Mouse (Mus musculus): Measurements from ENCODE around the gene Syngr1. TPM values are rescaled to one million over a fixed set of nuclear protein-coding genes. Genes with fewer than 3 reads are reported as not detected.

Gene Syngr1
- polyA plus RNA-seq, 1 experiment from 2014 or later: 15.8 TPM

GRCm38 (mm10) chr15:80159286-80159901 is 68.3 kb downstream of the Syngr1 start:
- H3K36me3 ChIP-seq: peaks cover 77% of the 10 kb centered on the region
- H3K9me3 ChIP-seq: no peaks in the 10 kb centered on the region
- 60% methylated on average over 8 of the region's 8 CpGs for whole genome bisulfite sequencing
- H3K4me3 ChIP-seq: no peak overlapping the region
- H3K9ac ChIP-seq: no peak overlapping the region
- ATAC-seq (ENCODE audit: low FRiP score, low read depth): no peak
- no peak overlapping the region for H3K27ac ChIP-seq
- no peak overlapping the region for H3K4me2 ChIP-seq (replicated peaks)
- peaks cover 6% of the 10 kb centered on the region; the same call in 1 of the 2 replicates for H3K4me1 ChIP-seq
- no peaks in the 10 kb centered on the region for H3K27me3 ChIP-seq (replicated peaks)

- Histone ChIP-seq H3K36me3 (peaks cover 69% of the 10 kb centered on the region), H3K9me3 (no peaks in the 10 kb centered on the region), H3K4me2 (replicated peaks) (no peak overlapping the region), H3K4me1 (peaks cover 6% of the 10 kb centered on the region; the same call in 1 of the 2 replicates), H3K27me3 (replicated peaks) (no peaks in the 10 kb centered on the region), H3K4me3 (no peak overlapping the region), H3K27ac (no peak overlapping the region), H3K9ac (no peak overlapping the region)
- WGBS: 89% methylated on average over 13 of the region's 13 CpGs
- ATAC-seq (ENCODE audit: low FRiP score, low read depth): no peak
These were observed 69.1 kb downstream of the Syngr1 start for GRCm38 (mm10) chr15:80160223-80160622.

DNA sequence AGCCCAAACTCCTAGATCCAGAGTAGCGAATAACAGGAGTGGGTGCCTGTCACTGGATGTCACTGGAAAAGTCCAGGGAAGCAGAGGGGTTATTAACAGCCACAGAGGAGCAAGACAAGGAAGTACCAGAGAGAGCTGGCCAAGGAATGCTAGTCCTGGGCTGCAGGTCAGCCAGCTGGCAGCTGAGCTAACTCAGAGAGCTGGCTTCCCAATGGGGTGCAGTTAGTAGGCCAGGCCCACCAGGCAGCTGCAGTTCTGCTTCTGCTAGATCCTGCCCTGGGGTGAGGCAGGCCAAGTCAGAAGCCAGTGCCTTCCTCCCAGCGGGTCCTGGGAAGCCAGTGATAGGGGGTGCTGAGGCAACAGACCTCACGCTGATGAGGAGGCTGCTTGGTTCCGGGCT is 69.6 kb downstream of the Syngr1 start:
- ATAC-seq (ENCODE audit: low FRiP score, low read depth): no peak
- Histone ChIP-seq H3K27me3 (replicated peaks) (no peaks in the 10 kb centered on the region), H3K4me3 (no peak overlapping the region), H3K36me3 (peaks cover 64% of the 10 kb centered on the region), H3K9ac (no peak overlapping the region), H3K4me1 (peaks cover 6% of the 10 kb centered on the region; the same call in 1 of the 2 replicates), H3K27ac (no peak overlapping the region), H3K9me3 (no peaks in the 10 kb centered on the region), H3K4me2 (replicated peaks) (no peak overlapping the region)
- WGBS: 88% methylated on average over 4 of the region's 4 CpGs

DNA sequence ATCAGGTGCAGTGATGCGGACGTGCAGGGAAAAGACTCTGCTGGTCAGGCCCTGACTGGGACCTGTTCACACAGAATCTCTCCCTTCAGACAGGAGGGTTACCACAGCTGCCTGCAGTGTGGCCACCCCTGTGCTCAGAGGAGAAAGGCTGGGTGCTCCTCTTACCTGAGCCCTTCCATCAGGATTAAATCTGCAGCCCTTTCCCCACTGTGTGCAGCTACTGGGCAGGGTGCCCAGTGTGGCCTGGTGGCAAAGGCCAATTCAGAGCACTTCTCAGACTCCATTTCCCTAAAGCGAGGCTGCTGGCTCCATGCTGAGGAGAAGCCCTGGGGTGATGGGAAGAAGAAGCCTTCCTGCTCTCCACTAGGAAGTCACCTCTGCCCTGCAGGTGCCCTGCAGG is 70.1 kb downstream of the Syngr1 start:
- Histone ChIP-seq H3K4me3 (no peak overlapping the region), H3K27ac (no peak overlapping the region), H3K9me3 (no peaks in the 10 kb centered on the region), H3K27me3 (replicated peaks) (no peaks in the 10 kb centered on the region), H3K4me1 (peaks cover 6% of the 10 kb centered on the region; the same call in 1 of the 2 replicates), H3K36me3 (peaks cover 59% of the 10 kb centered on the region), H3K4me2 (replicated peaks) (no peak overlapping the region), H3K9ac (no peak overlapping the region)
- ATAC-seq (ENCODE audit: low FRiP score, low read depth): no peak
- WGBS: 84% methylated on average over 3 of the region's 3 CpGs

DNA sequence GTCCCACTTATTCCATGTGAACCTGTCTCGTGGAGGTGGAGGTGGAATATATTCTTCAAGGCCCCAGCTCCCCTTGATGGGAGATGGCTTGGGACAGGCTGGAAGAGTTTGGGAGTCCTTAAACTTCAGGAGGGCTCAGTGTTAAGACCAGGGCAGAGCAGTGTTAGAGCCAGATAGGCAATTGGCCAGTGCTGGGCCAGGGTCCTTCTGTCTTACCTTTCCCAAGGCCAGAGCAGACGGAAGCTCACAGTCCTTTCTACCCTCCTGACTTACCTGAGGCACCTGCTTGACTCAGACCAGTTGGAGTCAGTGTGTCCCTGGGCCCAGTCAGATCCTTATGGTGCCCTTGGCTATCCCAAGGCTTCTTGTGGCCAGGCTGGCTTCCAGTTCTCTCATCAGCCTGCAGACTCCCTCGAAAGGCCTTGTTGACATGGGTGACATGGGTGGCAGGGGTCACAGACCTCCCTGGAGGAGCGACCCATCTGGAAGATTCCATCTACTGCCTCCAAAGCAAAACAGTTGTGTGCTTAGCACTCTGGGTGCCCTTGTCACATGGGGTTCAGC is 71.3 kb downstream of the Syngr1 start:
- H3K36me3 ChIP-seq: peaks cover 51% of the 10 kb centered on the region
- 83% methylated on average over 4 of the region's 4 CpGs for WGBS
- no peak overlapping the region for H3K27ac ChIP-seq
- H3K4me2 ChIP-seq (replicated peaks): no peak overlapping the region
- no peak for ATAC-seq (ENCODE audit: low FRiP score, low read depth)
- no peak overlapping the region for H3K4me3 ChIP-seq
- H3K4me1 ChIP-seq: peaks cover 6% of the 10 kb centered on the region; the same call in 1 of the 2 replicates
- H3K27me3 ChIP-seq (replicated peaks): no peaks in the 10 kb centered on the region
- H3K9me3 ChIP-seq: no peaks in the 10 kb centered on the region
- no peak overlapping the region for H3K9ac ChIP-seq

- H3K9me3 ChIP-seq: no peaks in the 10 kb centered on the region
- 86% methylated on average over 11 of the region's 11 CpGs for WGBS
- H3K36me3 ChIP-seq: peaks cover 43% of the 10 kb centered on the region
- no peak overlapping the region for H3K4me3 ChIP-seq
- ATAC-seq (ENCODE audit: low FRiP score, low read depth): no peak
- H3K4me2 ChIP-seq (replicated peaks): no peak overlapping the region
- no peak overlapping the region for H3K27ac ChIP-seq
- H3K27me3 ChIP-seq (replicated peaks): no peaks in the 10 kb centered on the region
- no peak overlapping the region for H3K9ac ChIP-seq
- H3K4me1 ChIP-seq: peaks cover 6% of the 10 kb centered on the region; the same call in 1 of the 2 replicates
These were observed 72.1 kb downstream of the Syngr1 start for GRCm38 (mm10) chr15:80163274-80163673.

- no peak for ATAC-seq (ENCODE audit: low FRiP score, low read depth)
- Histone ChIP-seq H3K27me3 (replicated peaks) (no peaks in the 10 kb centered on the region), H3K9ac (no peak overlapping the region), H3K36me3 (peaks cover 39% of the 10 kb centered on the region), H3K4me2 (replicated peaks) (no peak overlapping the region), H3K9me3 (no peaks in the 10 kb centered on the region), H3K4me1 (peaks cover 6% of the 10 kb centered on the region; the same call in 1 of the 2 replicates), H3K27ac (no peak overlapping the region), H3K4me3 (no peak overlapping the region)
- 88% methylated on average over 4 of the region's 4 CpGs for WGBS
These were observed 72.6 kb downstream of the Syngr1 start for GRCm38 (mm10) chr15:80163716-80164115.

DNA sequence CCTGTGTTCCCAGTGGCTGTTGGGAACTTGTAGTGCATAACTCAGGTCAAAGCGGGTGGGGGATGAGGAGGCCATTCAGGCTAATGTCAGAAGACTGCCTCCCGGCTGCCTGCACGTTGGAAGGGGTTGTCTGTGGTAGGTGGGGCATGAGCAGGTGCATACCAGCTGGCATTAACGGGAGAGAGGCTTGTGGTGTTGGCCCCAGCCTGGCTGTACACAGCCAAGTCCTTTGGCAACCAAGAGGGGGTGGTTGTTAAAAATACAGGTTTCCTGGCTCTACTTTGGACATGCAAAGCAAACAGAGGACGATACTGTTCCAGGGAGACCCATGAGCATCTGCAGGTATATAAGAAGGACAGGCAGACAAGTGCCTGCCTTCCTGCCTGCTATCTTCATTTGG is 74.3 kb downstream of the Syngr1 start:
- no peaks in the 10 kb centered on the region for H3K27me3 ChIP-seq (replicated peaks)
- no peaks in the 10 kb centered on the region for H3K4me1 ChIP-seq
- 58% methylated on average over 5 of the region's 5 CpGs for WGBS
- H3K9ac ChIP-seq: no peak overlapping the region
- H3K4me2 ChIP-seq (replicated peaks): no peak overlapping the region
- no peak for ATAC-seq (ENCODE audit: low FRiP score, low read depth)
- peaks cover 22% of the 10 kb centered on the region for H3K36me3 ChIP-seq
- H3K4me3 ChIP-seq: no peak overlapping the region
- no peaks in the 10 kb centered on the region for H3K9me3 ChIP-seq
- no peak overlapping the region for H3K27ac ChIP-seq

Small RNAs within 50 kb of the gene (microRNA-seq; reads per million reads assigned to microRNA genes)
- 30.4 reads per million, percentile 36 among the genes with 10 or more reads in this experiment for gene Snord43

Other genes starting within 250 kb of the Syngr1 start
- gene Apobec3, start 199.7 kb upstream of the Syngr1 start, polyA plus RNA-seq (2016; fragmentation: Nextera tagmentation; extraction: Ambion mirVana): 5.5 and 5.8 TPM in 2 replicates
- gene Cbx7, start 120.2 kb upstream of the Syngr1 start, polyA plus RNA-seq (2016; fragmentation: Nextera tagmentation; extraction: Ambion mirVana): 2.6 and 2.7 TPM in 2 replicates
- 3.3 TPM in 2 replicates for gene Pdgfb, start 76.4 kb upstream of the Syngr1 start, polyA plus RNA-seq (2016; fragmentation: Nextera tagmentation; extraction: Ambion mirVana)
- gene Rpl3, start 534 bp downstream of the Syngr1 start, polyA plus RNA-seq (2016; fragmentation: Nextera tagmentation; extraction: Ambion mirVana): 652 and 670 TPM in 2 replicates
- 41.6 and 42.4 TPM in 2 replicates for gene Tab1, start 41.8 kb downstream of the Syngr1 start, polyA plus RNA-seq (2016; fragmentation: Nextera tagmentation; extraction: Ambion mirVana)
- 13.7 and 13.8 TPM in 2 replicates for gene Mgat3, start 82.4 kb downstream of the Syngr1 start, polyA plus RNA-seq (2016; fragmentation: Nextera tagmentation; extraction: Ambion mirVana)
- gene Mief1, start 142.7 kb downstream of the Syngr1 start, polyA plus RNA-seq (2016; fragmentation: Nextera tagmentation; extraction: Ambion mirVana): 42.1 and 46.0 TPM in 2 replicates
- 9.5 TPM in 1 of 2 replicates, not detected in the other for gene AC140267.1, start 144.5 kb downstream of the Syngr1 start, polyA plus RNA-seq (2016; fragmentation: Nextera tagmentation; extraction: Ambion mirVana)
- 111 and 123 TPM in 2 replicates for gene Atf4, start 163.8 kb downstream of the Syngr1 start, polyA plus RNA-seq (2016; fragmentation: Nextera tagmentation; extraction: Ambion mirVana)
- 63.9 and 65.0 TPM in 2 replicates for gene Rps19bp1, start 173.0 kb downstream of the Syngr1 start, polyA plus RNA-seq (2016; fragmentation: Nextera tagmentation; extraction: Ambion mirVana)
- gene Cacna1i, start 195.9 kb downstream of the Syngr1 start, polyA plus RNA-seq (2016; fragmentation: Nextera tagmentation; extraction: Ambion mirVana): 0.11 and 0.25 TPM in 2 replicates